Mouse (Mus musculus): Measurements from ENCODE around the gene Myb.

DNA sequence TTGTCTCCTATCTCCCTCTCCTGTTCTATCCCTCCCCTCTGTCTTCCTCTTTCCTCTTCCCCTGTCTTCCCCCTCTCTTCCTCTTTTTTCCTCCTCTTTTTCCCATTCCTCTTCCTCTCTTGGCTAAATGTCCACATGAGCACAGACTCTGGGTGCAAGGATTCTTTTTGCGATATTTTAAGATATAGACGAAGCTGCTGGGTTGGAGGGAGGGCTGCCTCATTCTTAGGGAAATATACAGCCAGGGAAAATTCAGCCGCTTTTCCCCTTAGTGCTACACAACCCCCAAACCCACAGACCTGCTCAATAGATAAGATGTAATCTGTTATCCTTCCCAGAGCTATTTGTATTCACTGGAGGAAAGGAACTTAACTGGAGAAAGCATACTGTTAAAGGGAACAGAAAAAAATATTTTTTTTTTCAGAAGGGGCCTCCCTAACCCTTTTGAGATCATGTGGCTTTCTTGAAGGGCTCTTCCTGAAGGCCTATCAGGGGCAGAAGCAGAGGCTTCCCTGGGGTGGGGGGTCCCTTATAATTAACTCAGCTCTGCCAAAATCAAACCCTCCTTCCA is 33.2 kb upstream of the Myb start:
- TF ChIP-seq TAL1 (IDR thresholded peaks at IDR 0.05; ENCODE audit: low read length) (no peak), GATA1 (IDR thresholded peaks at IDR 0.05; ENCODE audit: low read length) (no peak)

All from erythroblast, embryonic 14.5 days (primary cell).